Mouse (Mus musculus) embryonic facial prominence, embryonic 12.5 days (tissue): ENCODE data around the gene Ankrd9. TPM values are rescaled to one million over a fixed set of nuclear protein-coding genes. Genes with fewer than 3 reads are reported as not detected.

Experiments
- ATAC-seq: fragments of 200-750 bp; cut with Nextera tagmentation; 2 replicates; pipeline ENCODE4 v1.8.0; 2017; ENCODE audit not compliant: insufficient number of reproducible peaks, insufficient read depth, low FRiP score, low TSS enrichment
- H3K27ac ChIP-seq: fragments of 300-500 bp; sonication (generic); 2 replicates; pipeline ENCODE4 v1.5.1; 2016; ENCODE audit warnings: mild to moderate bottlenecking
- H3K27me3 ChIP-seq: fragments of 300-500 bp; sonication (generic); 2 replicates; pipeline ENCODE4 v1.6.1; 2016; ENCODE audit warnings: mild to moderate bottlenecking, moderate library complexity
- H3K36me3 ChIP-seq: fragments of 300-500 bp; sonication (generic); 2 replicates; pipeline ENCODE4 v1.6.1; 2016; ENCODE audit warnings: mild to moderate bottlenecking
- H3K4me1 ChIP-seq: fragments of 300-500 bp; sonication (generic); 2 replicates; pipeline ENCODE4 v1.6.1; 2016
- H3K4me2 ChIP-seq: fragments of 300-500 bp; sonication (generic); replicated peaks from 2 replicates; pipeline ENCODE4 v1.6.1; 2016; ENCODE audit warnings: mild to moderate bottlenecking, moderate library complexity
- H3K4me3 ChIP-seq: fragments of 300-500 bp; sonication (generic); 2 replicates; pipeline ENCODE4 v1.5.1; 2016; ENCODE audit warnings: mild to moderate bottlenecking
- H3K9ac ChIP-seq: fragments of 300-500 bp; sonication (generic); 2 replicates; pipeline ENCODE4 v1.6.1; 2016; ENCODE audit warnings: mild to moderate bottlenecking, moderate library complexity
- H3K9me3 ChIP-seq: fragments of 300-500 bp; sonication (generic); 2 replicates; pipeline ENCODE4 v1.6.1; 2016; ENCODE audit warnings: mild to moderate bottlenecking, moderate library complexity
- WGBS: fragments of 180-500 bp; shearing (Covaris S2); methylation state at CpG from one replicate; pipeline ENCODE4 v1.1.7; 2016; 5-methylcytosine and 5-hydroxymethylcytosine counted together
- polyA plus RNA-seq: library from polyadenylated mRNA; unstranded; fragments of >200 nt; fragmentation: Nextera tagmentation; extraction: Ambion mirVana; gene quantifications from 2 replicates; pipeline ENCODE4 v1.2.1, GENCODE M21; 2016

The Ankrd9 gene
- polyA plus RNA-seq, 1 experiment from 2014 or later, result 17.5 TPM

DNA sequence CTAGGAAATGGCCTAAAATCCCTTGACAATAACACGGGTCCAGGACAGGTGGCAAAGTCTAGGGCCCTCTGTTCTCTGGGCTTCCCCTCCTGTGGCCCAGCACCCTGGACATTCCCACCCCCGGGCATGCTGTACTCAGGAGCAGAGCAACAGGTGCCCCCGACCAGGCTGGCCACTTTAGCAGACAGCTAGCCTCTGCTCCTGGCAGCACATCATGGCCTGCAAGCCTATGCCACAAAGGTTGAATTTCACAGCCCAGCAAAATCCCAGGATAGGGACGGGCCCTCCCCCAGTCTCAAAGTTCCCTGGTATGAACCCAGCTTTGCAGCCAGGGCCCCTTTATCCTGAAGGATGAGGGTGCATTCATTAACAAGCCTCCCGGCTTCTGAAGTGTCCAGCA, 3.5 kb downstream of the Ankrd9 start:
- Histone ChIP-seq H3K4me2 (no peak overlapping the region), H3K36me3 (peaks cover 50% of the 10 kb centered on the region), H3K4me1 (peaks cover 9% of the 10 kb centered on the region), H3K27me3 (no peaks in the 10 kb centered on the region; the same call in 1 of the 2 replicates), H3K4me3 (no peak overlapping the region), H3K9ac (no peak overlapping the region), H3K27ac (no peak overlapping the region), H3K9me3 (no peaks in the 10 kb centered on the region)
- ATAC-seq, result no peak
- 85% methylated on average over 5 of the region's 5 CpGs for WGBS

DNA sequence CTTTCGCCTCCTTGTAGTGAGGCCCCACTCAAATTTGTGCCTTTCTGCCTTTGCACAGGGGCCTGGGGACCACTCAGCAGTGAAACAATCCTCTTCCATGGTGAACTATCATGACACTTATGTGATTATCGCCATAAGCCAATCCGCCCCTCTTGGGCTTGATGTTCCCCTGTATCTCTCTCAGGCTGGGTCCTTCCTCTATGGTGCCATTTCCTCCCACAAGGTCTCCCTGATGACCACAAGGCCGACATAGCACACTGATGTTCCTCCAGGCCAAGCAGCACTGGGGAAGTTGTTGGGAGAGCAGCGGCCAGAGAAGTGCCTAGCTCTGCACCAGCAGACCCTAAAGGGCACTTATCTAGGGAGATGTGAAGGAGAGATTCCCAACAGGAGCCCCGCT, 4.1 kb downstream of the Ankrd9 start:
- Histone ChIP-seq H3K36me3 (peaks cover 57% of the 10 kb centered on the region), H3K4me1 (peaks cover 9% of the 10 kb centered on the region), H3K27ac (no peak overlapping the region), H3K27me3 (no peaks in the 10 kb centered on the region), H3K9ac (no peak overlapping the region), H3K4me2 (no peak overlapping the region), H3K9me3 (no peaks in the 10 kb centered on the region), H3K4me3 (no peak overlapping the region)
- 86% methylated on average over 6 of the region's 6 CpGs for WGBS
- ATAC-seq, result no peak

DNA sequence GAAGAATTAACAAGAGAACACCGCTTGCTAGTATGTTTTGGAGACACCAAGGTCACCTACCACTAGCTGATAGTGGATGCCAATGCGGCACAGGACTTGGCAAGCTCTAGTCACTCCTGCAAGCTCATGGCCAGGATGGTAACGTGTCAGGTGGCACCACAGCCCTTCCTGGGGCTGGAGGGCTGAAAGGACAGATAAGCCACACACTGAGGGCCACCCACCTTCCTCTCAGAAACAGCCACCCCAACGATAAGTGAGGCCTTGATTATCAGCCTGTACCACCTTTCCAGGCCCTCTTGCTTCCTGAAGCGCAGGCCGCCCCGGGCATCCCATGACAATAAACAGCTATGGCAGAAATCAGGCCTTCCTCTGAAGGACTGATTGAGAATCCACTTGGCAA, 4.5 kb downstream of the Ankrd9 start:
- Histone ChIP-seq H3K9me3 (no peaks in the 10 kb centered on the region), H3K27ac (no peak overlapping the region), H3K27me3 (no peaks in the 10 kb centered on the region), H3K4me2 (no peak overlapping the region), H3K4me3 (no peak overlapping the region), H3K4me1 (peaks cover 9% of the 10 kb centered on the region), H3K9ac (no peak overlapping the region), H3K36me3 (peaks cover 61% of the 10 kb centered on the region)
- 91% methylated on average over 7 of the region's 7 CpGs for WGBS
- ATAC-seq, result no peak

DNA sequence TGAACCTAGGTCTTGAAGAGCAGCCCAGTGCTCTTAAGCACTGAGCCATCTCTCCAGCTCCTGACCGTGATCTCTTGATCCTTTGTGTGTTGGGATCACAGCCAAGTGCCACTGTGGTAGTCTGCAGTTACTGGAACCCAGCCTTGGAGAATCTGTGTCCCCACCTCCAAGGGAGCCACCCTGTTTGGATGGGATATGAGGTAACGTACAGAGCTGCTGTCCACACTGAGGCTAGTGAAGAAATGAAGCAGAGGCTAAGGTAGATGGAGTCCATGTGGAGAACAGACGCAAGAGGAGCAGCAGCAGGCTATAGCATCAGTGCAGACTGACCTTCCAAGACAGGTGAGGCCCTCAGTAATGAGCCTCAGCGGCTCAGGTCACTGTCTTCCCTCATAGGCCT, 5.0 kb downstream of the Ankrd9 start:
- H3K9ac ChIP-seq, result no peak overlapping the region
- no peak overlapping the region for H3K27ac ChIP-seq
- no peak overlapping the region for H3K4me3 ChIP-seq
- no peaks in the 10 kb centered on the region for H3K9me3 ChIP-seq
- peaks cover 65% of the 10 kb centered on the region for H3K36me3 ChIP-seq
- no peak overlapping the region for H3K4me2 ChIP-seq
- peaks cover 9% of the 10 kb centered on the region for H3K4me1 ChIP-seq
- no peaks in the 10 kb centered on the region for H3K27me3 ChIP-seq
- ATAC-seq, result no peak
- 89% methylated on average over 4 of the region's 4 CpGs for WGBS

DNA sequence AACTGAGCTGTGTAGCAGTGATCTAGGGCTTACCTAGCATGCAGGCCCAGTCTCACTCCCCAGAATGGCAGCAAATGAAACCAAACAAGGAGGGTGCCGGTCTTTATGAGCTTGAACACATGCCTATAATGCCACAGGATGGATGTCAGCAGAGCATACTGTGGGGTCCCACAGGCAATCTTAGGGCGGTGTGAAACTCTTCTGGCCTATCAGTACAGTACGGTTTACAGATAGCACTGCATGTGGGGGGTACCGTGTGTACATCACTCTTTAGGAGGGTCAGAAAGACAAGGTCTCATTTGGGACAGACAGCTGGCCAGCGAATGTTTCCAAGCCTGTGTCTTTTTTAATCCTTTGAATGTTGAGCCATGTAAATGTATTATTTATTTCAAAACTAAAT, 6.9 kb downstream of the Ankrd9 start:
- no peak overlapping the region for H3K4me3 ChIP-seq
- H3K4me1 ChIP-seq, result no peaks in the 10 kb centered on the region
- H3K9me3 ChIP-seq, result no peaks in the 10 kb centered on the region
- H3K4me2 ChIP-seq, result no peak overlapping the region
- H3K9ac ChIP-seq, result no peak overlapping the region
- H3K27ac ChIP-seq, result no peak overlapping the region
- H3K27me3 ChIP-seq, result no peaks in the 10 kb centered on the region
- peaks cover 71% of the 10 kb centered on the region for H3K36me3 ChIP-seq
- ATAC-seq, result no peak
- 94% methylated on average over 5 of the region's 5 CpGs for WGBS

DNA sequence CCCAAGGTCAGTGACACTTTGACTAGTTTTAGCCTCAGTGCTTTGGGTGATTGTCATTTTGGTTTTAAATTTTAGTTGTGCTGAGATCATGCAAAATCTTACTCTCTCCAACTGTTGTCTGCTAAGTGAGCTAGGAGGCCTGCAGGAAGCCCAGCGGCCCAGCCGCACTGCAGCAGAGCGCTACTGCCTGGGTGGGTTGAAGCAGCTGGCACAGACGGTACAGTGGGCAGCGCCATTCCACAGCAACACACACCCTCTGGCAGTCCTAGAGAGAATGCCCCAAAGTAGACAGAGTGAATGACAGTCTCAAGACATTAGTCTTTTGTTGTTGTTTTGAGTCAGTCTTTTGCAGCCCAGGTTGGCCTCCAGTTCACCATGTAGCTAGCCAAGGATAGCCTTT, 8.4 kb downstream of the Ankrd9 start:
- Histone ChIP-seq H3K4me1 (no peaks in the 10 kb centered on the region), H3K9me3 (no peaks in the 10 kb centered on the region), H3K36me3 (peaks cover 58% of the 10 kb centered on the region), H3K4me3 (no peak overlapping the region), H3K27me3 (no peaks in the 10 kb centered on the region), H3K9ac (no peak overlapping the region), H3K27ac (no peak overlapping the region), H3K4me2 (no peak overlapping the region)
- no peak for ATAC-seq
- WGBS, result 95% methylated on average over 5 of the region's 5 CpGs

DNA sequence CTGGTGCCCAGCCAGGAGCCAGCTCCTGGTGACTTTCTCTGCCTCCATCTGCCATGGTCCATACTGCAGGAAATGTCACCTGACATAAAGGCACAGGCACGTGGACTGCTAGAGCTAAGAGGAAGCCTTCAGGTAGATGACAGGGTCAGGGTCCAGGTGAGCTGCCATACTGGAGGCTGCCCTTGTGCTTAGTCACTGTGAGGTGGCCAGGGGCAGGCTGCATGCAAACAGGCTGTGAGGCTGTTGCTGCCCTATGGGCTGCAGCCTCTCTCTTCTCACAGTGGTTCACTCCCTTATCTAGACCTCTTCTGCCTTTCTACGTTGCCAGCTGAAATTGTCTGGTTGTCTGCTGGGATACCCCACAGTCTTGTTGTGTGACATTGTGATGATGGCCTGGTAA, 11.7 kb downstream of the Ankrd9 start:
- no peak overlapping the region for H3K9ac ChIP-seq
- no peaks in the 10 kb centered on the region for H3K4me1 ChIP-seq
- ATAC-seq, result no peak
- 88% methylated on average over 2 of the region's 2 CpGs for WGBS
- no peak overlapping the region for H3K4me3 ChIP-seq
- no peaks in the 10 kb centered on the region for H3K27me3 ChIP-seq
- no peak overlapping the region for H3K4me2 ChIP-seq
- no peak overlapping the region for H3K27ac ChIP-seq
- no peaks in the 10 kb centered on the region for H3K9me3 ChIP-seq
- H3K36me3 ChIP-seq, result peaks cover 32% of the 10 kb centered on the region

DNA sequence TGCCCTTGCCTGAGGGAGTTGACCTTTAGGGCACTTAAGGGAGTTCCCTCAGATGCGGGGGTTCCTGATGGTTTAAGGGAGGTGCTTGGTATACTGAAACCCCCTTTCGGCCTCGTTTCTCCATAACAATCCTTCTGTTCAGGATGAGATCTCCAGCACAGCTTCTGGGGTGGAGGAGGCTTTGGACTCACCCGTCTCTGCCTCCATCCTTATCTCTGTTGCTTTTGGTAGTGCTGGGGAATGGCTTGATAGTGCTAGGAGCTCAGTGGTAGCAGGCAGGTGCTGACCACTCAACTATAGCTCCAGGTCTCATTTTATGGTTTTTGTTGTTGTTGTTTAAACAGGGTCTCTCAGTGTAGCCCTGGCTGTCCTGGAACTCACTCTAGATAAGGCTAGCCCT, 12.8 kb downstream of the Ankrd9 start:
- 59% methylated on average over 4 of the region's 4 CpGs for WGBS
- peaks cover 32% of the 10 kb centered on the region for H3K36me3 ChIP-seq

DNA sequence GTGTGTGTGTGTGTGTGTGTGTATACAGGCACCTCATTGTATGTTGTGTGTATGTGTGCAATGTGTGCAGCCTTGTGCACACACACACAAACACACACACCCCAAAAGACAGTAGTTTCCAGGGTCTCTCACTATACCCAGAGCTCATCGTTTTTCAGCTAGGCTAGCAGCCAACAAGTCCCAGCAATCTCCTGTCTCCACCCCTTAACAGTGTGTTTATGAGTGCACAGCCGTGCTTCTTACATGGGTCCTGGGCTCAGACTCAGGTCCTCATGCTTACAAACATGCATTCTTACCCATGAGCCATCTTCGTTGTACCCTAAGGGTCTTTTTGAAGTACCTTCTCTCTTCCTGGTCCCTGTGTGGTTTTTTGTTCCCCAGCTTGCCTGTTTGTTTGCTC, 13.3 kb downstream of the Ankrd9 start:
- ATAC-seq, result no peak
- WGBS, result 69% methylated on average over 3 of the region's 3 CpGs

More for the DNA sequence above, 12.8 kb downstream of the Ankrd9 start:
- Histone ChIP-seq H3K9ac (no peak overlapping the region), H3K4me2 (no peak overlapping the region), H3K27ac (no peak overlapping the region), H3K27me3 (no peaks in the 10 kb centered on the region), H3K4me3 (no peak overlapping the region), H3K4me1 (no peaks in the 10 kb centered on the region), H3K9me3 (no peaks in the 10 kb centered on the region)
- no peak for ATAC-seq

DNA sequence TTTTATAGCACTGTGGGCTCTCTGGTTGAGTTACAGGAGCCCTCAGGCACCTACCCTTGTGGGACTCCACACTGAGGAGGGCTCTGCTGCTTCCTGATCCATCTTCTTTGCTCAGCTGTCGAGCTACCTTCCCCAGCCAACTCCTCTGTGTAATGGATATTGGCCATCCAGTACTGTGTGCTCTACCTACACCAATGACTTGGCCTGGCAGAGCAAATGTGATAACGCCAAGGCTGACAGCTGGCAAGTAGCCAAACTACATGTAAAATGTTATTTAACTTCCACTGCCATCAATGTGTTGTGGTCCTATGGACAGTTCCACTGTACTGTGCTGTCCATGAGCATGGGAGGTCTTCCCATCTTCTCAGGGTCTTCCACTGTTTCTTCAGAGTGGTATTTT, 16.9 kb downstream of the Ankrd9 start:
- H3K27ac ChIP-seq, result no peak overlapping the region
- H3K9ac ChIP-seq, result no peak overlapping the region
- no peak for ATAC-seq
- 87% methylated on average over 2 of the region's 2 CpGs for WGBS
- H3K27me3 ChIP-seq, result no peaks in the 10 kb centered on the region
- H3K4me2 ChIP-seq, result no peak overlapping the region
- no peak overlapping the region for H3K4me3 ChIP-seq
- no peaks in the 10 kb centered on the region for H3K9me3 ChIP-seq
- H3K36me3 ChIP-seq, result 0 out of 2 replicates have a peak, but pooled peaks cover 10% of the 10 kb centered on the region
- H3K4me1 ChIP-seq, result no peaks in the 10 kb centered on the region

More for the DNA sequence above, 13.3 kb downstream of the Ankrd9 start:
- no peaks in the 10 kb centered on the region for H3K9me3 ChIP-seq
- H3K27me3 ChIP-seq, result no peaks in the 10 kb centered on the region
- H3K4me2 ChIP-seq, result no peak overlapping the region
- H3K4me1 ChIP-seq, result no peaks in the 10 kb centered on the region
- H3K27ac ChIP-seq, result no peak overlapping the region
- peaks cover 27% of the 10 kb centered on the region for H3K36me3 ChIP-seq
- no peak overlapping the region for H3K9ac ChIP-seq
- no peak overlapping the region for H3K4me3 ChIP-seq

DNA sequence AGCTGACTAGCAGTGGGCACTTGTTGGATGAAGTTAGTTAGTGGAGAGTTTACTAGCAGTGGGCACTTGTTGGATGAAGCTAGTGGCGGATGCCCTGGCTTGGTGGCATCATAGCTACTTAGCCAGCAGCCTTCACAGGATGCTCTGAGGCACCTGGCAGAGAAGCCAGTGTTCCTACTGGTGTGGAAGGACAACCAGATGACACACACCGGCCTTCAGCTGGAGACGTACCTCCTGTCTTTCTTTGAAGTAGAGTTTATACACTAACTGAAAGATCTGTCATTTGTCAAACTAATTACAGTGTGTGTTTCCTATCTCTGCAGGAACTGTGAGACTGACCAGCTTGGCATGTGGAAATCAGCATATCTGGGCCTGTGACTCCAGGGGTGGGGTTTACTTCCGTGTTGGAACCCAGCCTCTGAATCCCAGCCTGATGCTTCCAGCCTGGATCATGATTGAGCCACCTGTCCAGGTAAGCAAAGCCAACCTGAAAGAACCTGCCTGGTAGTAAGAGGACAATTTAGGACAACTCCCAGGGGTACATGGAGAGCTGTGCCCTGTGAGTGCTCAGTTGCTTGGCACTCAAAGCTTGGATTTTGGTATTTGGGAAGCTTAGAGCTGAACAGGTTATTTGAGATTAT, 24.4 kb downstream of the Ankrd9 start:
- H3K36me3 ChIP-seq, result peaks cover 6% of the 10 kb centered on the region; the same call in 1 of the 2 replicates
- H3K27ac ChIP-seq, result no peak overlapping the region
- H3K9ac ChIP-seq, result no peak overlapping the region
- H3K27me3 ChIP-seq, result no peaks in the 10 kb centered on the region
- H3K4me3 ChIP-seq, result no peak overlapping the region
- H3K4me1 ChIP-seq, result no peaks in the 10 kb centered on the region
- WGBS, result 77% methylated on average over 4 of the region's 4 CpGs
- H3K9me3 ChIP-seq, result no peaks in the 10 kb centered on the region
- no peak overlapping the region for H3K4me2 ChIP-seq
- ATAC-seq, result no peak

DNA sequence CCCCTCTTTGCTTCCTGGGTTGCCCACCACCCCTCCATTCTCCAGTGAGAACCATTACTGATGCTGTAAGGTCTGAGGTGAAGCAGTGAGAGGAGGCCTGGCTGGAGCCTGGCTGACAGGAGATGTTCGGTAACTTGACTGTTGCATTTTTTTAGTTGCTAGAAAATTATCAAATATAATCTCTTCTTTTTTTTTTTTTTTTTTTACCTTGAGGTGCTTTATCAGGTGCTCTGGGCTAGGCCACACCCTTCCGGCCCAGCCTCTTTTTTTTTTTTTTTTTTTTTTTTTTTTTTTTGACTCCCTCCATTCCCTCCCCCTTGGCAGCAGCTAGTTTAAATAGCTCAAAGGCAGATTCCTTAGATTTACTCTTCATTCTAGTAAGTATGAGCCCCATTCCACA, 24.9 kb downstream of the Ankrd9 start:
- ATAC-seq, result no peak
- Histone ChIP-seq H3K4me2 (no peak overlapping the region), H3K9me3 (no peaks in the 10 kb centered on the region), H3K27me3 (no peaks in the 10 kb centered on the region), H3K36me3 (peaks cover 11% of the 10 kb centered on the region; the same call in 1 of the 2 replicates), H3K9ac (no peak overlapping the region), H3K27ac (no peak overlapping the region), H3K4me3 (no peak overlapping the region), H3K4me1 (no peaks in the 10 kb centered on the region)
- WGBS, result 78% methylated on average over 2 of the region's 2 CpGs
